Mouse (Mus musculus) megakaryocyte, embryonic 14.5 days (primary cell): ENCODE measurements around the gene Dach1.

ENCODE experiments used
- FLI1 ChIP-seq: IDR thresholded peaks from 2 replicates; pipeline ENCODE4 v1.6.1; 2012; ENCODE audit warnings: low read length, inconsistent platforms, mixed read lengths
- GATA1 ChIP-seq: IDR thresholded peaks from 3 replicates; pipeline ENCODE4 v1.6.1; 2012; ENCODE audit warnings: mixed read lengths, low read length, inconsistent platforms, borderline replicate concordance

GRCm38 (mm10) chr14:97964543-97965069 lies 205.0 kb downstream of the Dach1 start:
- TF ChIP-seq GATA1 (no peak), FLI1 (no peak)
